Mouse (Mus musculus) midbrain, embryonic 14.5 days (tissue): ENCODE data around the gene Olfr523. TPM values are rescaled to one million over a fixed set of nuclear protein-coding genes. Genes with fewer than 3 reads are reported as not detected.

Source experiments
- ATAC-seq: fragments of 200-750 bp; cut with Nextera tagmentation; 2 replicates; pipeline ENCODE4 v1.8.0; 2017; ENCODE audit warnings: moderate number of reproducible peaks, moderate library complexity; ENCODE audit not compliant: low FRiP score, low TSS enrichment
- DNase-seq: peaks from one replicate; pipeline ENCODE4 v3.0.0-alpha.2; 2015
- H3K27ac ChIP-seq: fragments of 300-500 bp; sonication (generic); replicated peaks from 2 replicates; pipeline ENCODE4 v1.5.1; 2014; ENCODE audit warnings: mild to moderate bottlenecking, low read depth, low read length, moderate library complexity
- H3K27me3 ChIP-seq: fragments of 300-500 bp; sonication (generic); 2 replicates; pipeline ENCODE4 v1.6.1; 2014; ENCODE audit warnings: low read length, control low read depth, mixed read lengths; ENCODE audit not compliant: control insufficient read depth, insufficient read depth
- H3K36me3 ChIP-seq: fragments of 300-500 bp; sonication (generic); 2 replicates; pipeline ENCODE4 v1.6.1; 2014; ENCODE audit warnings: low read length, control low read depth; ENCODE audit not compliant: control insufficient read depth, insufficient read depth
- H3K4me1 ChIP-seq: fragments of 300-500 bp; sonication (generic); 2 replicates; pipeline ENCODE4 v1.6.1; 2014; ENCODE audit warnings: mild to moderate bottlenecking, antibody characterized with exemption, low read length, control low read depth; ENCODE audit not compliant: control insufficient read depth, insufficient read depth
- H3K4me2 ChIP-seq: fragments of 300-500 bp; sonication (generic); 2 replicates; pipeline ENCODE4 v1.6.1; 2014; ENCODE audit warnings: mild to moderate bottlenecking, low read length, moderate library complexity
- H3K4me3 ChIP-seq: fragments of 300-500 bp; sonication (generic); replicated peaks from 2 replicates; pipeline ENCODE4 v1.5.1; 2014; ENCODE audit warnings: low read depth, low read length
- H3K9ac ChIP-seq: fragments of 300-500 bp; sonication (generic); replicated peaks from 2 replicates; pipeline ENCODE4 v1.6.1; 2014; ENCODE audit warnings: mild to moderate bottlenecking, low read length, moderate library complexity
- H3K9me3 ChIP-seq: fragments of 300-500 bp; sonication (generic); 2 replicates; pipeline ENCODE4 v1.6.1; 2016; ENCODE audit warnings: low read length, control low read depth, mixed read lengths; ENCODE audit not compliant: control insufficient read depth
- WGBS: fragments of 180-500 bp; shearing (Covaris S2); extraction: QIAGEN DNeasy Blood & Tissue Kit; methylation state at CpG from one replicate; pipeline ENCODE4 v1.1.7; 2014; 5-methylcytosine and 5-hydroxymethylcytosine counted together
- polyA plus RNA-seq: library from polyadenylated mRNA; unstranded; fragments of >200 nt; fragmentation: Nextera tagmentation; extraction: Ambion mirVana; gene quantifications from 2 replicates; pipeline ENCODE4 v1.2.1, GENCODE M21; 2014

The Olfr523 gene
- polyA plus RNA-seq, 1 experiment from 2014 or later = not detected

DNA sequence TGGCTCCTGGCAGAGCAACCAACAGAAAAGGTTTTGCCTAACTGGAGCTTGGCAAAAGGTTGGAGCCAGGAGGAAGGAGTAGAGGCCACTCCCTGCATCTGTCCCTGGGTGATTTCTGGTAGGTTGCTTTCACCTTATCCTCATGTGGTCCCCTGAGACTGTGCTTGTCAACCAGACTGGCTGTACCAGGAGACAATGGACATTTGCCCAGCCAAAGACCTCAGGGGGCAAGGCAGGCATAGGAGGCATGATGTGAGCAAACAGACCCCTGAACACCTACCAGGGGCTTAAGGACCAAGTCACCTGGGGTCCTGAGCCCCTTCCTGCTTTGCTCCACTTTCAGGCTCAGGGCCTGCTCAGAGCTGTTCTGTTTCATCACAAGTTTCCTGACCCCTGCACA, 32.8 kb downstream of the Olfr523 start, which contains the start of gene Olfr524:
Olfr524 (minus strand) TSS at position 101 of the 400 bp plus-strand sequence.
- Histone ChIP-seq H3K4me1 (no peaks in the 10 kb centered on the region), H3K36me3 (no peaks in the 10 kb centered on the region), H3K9ac (no peak within 1 kb of the TSS), H3K4me2 (no peak within 1 kb of the TSS), H3K27ac (no peak within 1 kb of the TSS), H3K27me3 (no peaks in the 10 kb centered on the region), H3K4me3 (no peak within 1 kb of the TSS), H3K9me3 (no peaks in the 10 kb centered on the region)
- no peak for ATAC-seq
- no peak for DNase-seq

DNA sequence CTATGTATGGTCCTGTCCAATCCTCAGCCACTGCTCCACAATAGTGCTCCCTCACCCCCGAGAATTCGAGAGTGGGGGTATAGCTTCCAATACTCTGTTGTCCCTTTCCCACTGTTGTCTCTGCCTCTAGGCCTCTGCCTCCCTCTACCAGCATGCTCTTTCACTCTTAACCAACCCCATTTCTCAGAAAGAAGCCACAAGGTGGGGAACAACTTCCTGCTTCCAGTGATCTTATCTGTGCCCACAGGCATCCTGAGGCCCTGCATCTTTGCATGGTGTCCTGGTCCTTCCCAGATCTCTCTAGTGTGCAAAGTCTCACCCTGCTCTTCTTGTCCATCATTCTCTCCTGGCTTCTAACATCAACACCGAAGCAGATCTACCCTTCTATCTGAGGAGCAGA, 33.9 kb downstream of the Olfr523 start:
- Histone ChIP-seq H3K27me3 (no peaks in the 10 kb centered on the region), H3K9me3 (no peaks in the 10 kb centered on the region), H3K27ac (no peak overlapping the region), H3K9ac (no peak overlapping the region), H3K4me3 (no peak overlapping the region), H3K4me1 (no peaks in the 10 kb centered on the region), H3K36me3 (no peaks in the 10 kb centered on the region), H3K4me2 (no peak overlapping the region)
- 87% methylated on average over 3 of the region's 3 CpGs for whole genome bisulfite sequencing
- DNase-seq (no peak), ATAC-seq (no peak)

DNA sequence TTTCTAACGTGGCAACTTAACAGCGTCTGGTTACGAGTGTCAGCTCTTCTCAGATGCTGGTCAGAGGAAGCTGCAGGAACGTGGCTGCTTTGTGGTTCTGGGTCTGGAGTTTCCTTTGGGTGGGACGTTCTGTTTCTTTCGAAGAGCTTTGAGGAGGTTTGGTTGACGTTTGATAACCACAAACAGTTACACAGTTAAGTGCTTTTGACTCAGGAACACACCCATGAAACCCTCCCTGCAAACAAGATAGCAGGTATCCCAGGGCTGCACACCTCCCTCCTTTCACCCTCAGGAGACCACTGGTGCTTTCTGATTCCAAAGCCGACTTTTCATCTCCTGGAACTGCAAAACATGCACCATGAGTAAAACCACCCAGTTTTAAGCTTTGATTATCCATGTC, 35.1 kb downstream of the Olfr523 start:
- DNase-seq (no peak), ATAC-seq (no peak)
- Histone ChIP-seq H3K9ac (no peak overlapping the region), H3K4me2 (no peak overlapping the region), H3K4me3 (no peak overlapping the region), H3K4me1 (no peaks in the 10 kb centered on the region), H3K27ac (no peak overlapping the region), H3K27me3 (no peaks in the 10 kb centered on the region), H3K9me3 (no peaks in the 10 kb centered on the region), H3K36me3 (no peaks in the 10 kb centered on the region)
- WGBS = 81% methylated on average over 8 of the region's 8 CpGs

DNA sequence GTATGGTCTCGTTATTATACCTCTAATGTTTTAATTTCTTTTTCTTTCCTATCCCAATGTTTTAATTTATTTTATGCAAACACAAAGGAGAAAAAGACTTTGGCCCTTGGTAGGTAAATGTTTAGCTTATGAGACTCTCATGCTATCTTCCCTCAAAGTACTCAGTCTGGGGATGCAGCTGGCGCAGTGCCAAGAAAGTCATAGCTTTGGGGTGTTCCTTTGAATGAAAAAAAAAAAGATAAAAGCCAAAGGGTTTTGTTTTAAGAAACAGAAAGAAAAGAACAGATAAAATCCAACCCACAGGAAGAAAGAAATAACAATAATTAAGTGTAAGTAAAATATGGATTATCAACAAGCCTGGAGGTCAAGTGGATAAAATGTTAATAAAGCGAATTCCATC, 35.7 kb downstream of the Olfr523 start:
- WGBS = 88% methylated on average over 3 of the region's 3 CpGs
- Histone ChIP-seq H3K4me1 (no peaks in the 10 kb centered on the region), H3K36me3 (no peaks in the 10 kb centered on the region), H3K9ac (no peak overlapping the region), H3K4me2 (no peak overlapping the region), H3K9me3 (no peaks in the 10 kb centered on the region), H3K27ac (no peak overlapping the region), H3K4me3 (no peak overlapping the region), H3K27me3 (no peaks in the 10 kb centered on the region)
- ATAC-seq = no peak
- peak; percentile 18 for DNase-seq

DNA sequence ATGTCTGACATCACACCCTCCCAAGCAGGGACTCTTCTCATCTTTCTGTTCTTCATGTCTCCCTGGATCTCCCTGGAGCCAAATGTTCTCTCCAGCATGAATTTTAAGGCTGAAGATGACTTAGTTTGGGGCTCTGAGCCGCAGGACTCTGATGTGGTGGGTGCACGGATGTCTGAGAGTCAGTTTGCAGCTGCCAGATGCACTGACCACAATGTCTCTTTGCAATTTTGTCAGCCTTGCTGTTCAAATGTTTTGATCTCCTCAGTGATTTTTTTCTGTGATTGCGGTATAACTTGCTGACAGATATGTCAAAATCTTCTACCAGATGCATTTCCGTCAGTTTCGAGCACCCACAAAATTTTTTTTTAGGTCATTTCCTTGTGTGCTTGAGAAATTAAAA, 40.8 kb downstream of the Olfr523 start:
- WGBS = 87% methylated on average over 5 of the region's 5 CpGs
- H3K4me1 ChIP-seq = no peaks in the 10 kb centered on the region
- no peak for ATAC-seq

DNA sequence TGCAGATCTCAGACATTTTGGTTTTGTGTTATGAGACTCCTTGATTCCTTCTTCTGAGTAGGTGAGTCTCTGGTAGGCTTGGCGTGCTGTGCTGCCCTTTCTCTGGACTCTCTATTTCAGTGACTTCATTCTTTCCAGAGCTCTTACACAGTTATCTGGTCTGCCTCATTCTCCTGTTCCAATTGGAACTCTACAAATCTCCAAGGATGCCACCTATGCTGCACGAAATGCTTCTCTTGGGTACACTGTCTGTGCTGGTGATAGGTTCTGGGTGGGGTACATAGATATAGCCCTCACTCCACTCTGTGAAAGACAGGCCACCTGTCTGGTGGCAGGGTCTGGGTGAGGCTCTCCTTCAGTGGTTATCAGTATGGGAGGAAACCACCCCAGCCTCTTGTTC, 45.0 kb downstream of the Olfr523 start, which contains the start of gene Cd163l1:
Cd163l1 (plus strand) TSS at position 301 of the 400 bp plus-strand sequence.
- Histone ChIP-seq H3K36me3 (no peaks in the 10 kb centered on the region), H3K4me1 (no peaks in the 10 kb centered on the region), H3K9me3 (no peaks in the 10 kb centered on the region), H3K9ac (no peak within 1 kb of the TSS), H3K27ac (no peak within 1 kb of the TSS), H3K27me3 (no peaks in the 10 kb centered on the region), H3K4me3 (no peak within 1 kb of the TSS), H3K4me2 (no peak within 1 kb of the TSS)
- DNase-seq (no peak), ATAC-seq (no peak)
- 90% methylated on average over 2 of the region's 2 CpGs for WGBS

More for the DNA sequence above, 40.8 kb downstream of the Olfr523 start:
- no peaks in the 10 kb centered on the region for H3K36me3 ChIP-seq
- no peak overlapping the region for H3K4me2 ChIP-seq
- H3K27ac ChIP-seq = no peak overlapping the region
- H3K4me3 ChIP-seq = no peak overlapping the region
- DNase-seq = no peak
- H3K9ac ChIP-seq = no peak overlapping the region
- H3K27me3 ChIP-seq = no peaks in the 10 kb centered on the region
- no peaks in the 10 kb centered on the region for H3K9me3 ChIP-seq

DNA sequence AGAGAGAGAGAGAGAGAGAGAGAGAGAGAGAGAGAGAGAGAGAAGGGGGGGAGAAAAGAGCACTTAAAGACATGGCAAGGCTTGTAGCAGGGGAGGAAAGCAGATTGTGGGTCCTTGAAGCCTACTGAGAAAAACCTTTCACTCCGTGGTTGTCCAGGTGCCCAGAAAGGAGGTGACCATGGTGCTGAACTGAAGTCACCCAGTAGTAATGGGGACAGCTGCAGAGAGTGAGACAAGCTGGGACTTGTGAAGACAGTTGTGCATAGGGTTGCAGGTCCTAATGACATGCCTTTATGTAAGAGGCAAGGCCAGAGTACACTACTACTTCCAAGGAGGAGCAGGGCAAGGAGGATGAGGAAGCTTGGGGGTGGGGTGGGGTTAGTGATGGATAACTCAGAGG, 46.3 kb downstream of the Olfr523 start:
- H3K27ac ChIP-seq = no peak overlapping the region
- H3K4me2 ChIP-seq = no peak overlapping the region
- no peak overlapping the region for H3K9ac ChIP-seq
- H3K4me1 ChIP-seq = no peaks in the 10 kb centered on the region
- WGBS = 20% methylated on average over 1 of the region's 1 CpGs
- ATAC-seq = no peak
- no peaks in the 10 kb centered on the region for H3K9me3 ChIP-seq
- H3K27me3 ChIP-seq = no peaks in the 10 kb centered on the region
- no peak for DNase-seq
- H3K36me3 ChIP-seq = no peaks in the 10 kb centered on the region
- no peak overlapping the region for H3K4me3 ChIP-seq

DNA sequence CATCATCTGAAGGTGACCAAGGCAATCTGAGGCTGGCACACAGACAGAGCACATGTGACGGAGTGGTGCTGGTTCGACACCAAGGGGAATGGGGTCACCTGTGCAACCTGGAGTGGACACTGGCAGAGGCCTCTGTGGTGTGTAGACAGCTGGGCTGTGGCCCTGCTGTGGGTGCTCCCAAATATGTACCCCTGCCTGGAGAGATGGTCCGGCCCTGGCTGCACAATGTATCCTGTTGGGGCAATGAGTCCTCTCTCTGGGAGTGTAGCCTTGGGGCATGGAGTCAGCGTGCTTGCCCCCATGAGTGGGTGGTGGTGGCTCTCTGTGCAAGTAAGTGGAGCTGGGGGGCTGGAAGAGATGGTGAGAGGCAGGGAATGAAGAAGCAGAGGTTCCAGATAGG, 47.4 kb downstream of the Olfr523 start:
- no peaks in the 10 kb centered on the region for H3K9me3 ChIP-seq
- 87% methylated on average over 4 of the region's 4 CpGs for WGBS
- H3K9ac ChIP-seq = no peak overlapping the region
- H3K4me3 ChIP-seq = no peak overlapping the region
- ATAC-seq (no peak), DNase-seq (no peak)
- no peaks in the 10 kb centered on the region for H3K36me3 ChIP-seq
- no peak overlapping the region for H3K27ac ChIP-seq
- H3K27me3 ChIP-seq = no peaks in the 10 kb centered on the region
- no peaks in the 10 kb centered on the region for H3K4me1 ChIP-seq
- H3K4me2 ChIP-seq = no peak overlapping the region

DNA sequence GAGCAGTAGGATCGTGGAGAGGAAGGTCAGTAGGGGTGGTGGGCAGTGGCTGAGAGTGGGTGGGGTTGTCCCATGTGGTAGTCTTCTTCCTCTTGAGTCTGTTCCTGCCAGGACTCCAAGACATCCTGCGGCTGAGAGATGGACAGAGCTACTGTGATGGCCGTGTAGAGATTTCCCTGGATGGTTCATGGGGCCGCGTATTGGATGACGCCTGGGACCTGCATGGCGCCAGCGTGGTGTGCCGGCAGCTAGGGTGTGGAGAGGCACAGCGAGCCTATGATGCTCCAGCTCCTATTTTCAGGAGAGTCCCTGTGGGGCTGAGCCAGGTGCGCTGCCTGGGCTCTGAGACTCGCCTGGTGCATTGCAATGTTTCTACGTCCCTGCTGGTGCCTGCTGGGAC, 51.2 kb downstream of the Olfr523 start:
- ATAC-seq (no peak), DNase-seq (no peak)
- Histone ChIP-seq H3K27me3 (no peaks in the 10 kb centered on the region), H3K4me2 (no peak overlapping the region), H3K9ac (no peak overlapping the region), H3K36me3 (no peaks in the 10 kb centered on the region), H3K9me3 (no peaks in the 10 kb centered on the region), H3K4me1 (no peaks in the 10 kb centered on the region), H3K27ac (no peak overlapping the region), H3K4me3 (no peak overlapping the region)
- WGBS = 89% methylated on average over 13 of the region's 13 CpGs
